Mouse (Mus musculus): ENCODE data around the gene Ahcyl2. TPM values are rescaled to one million over a fixed set of nuclear protein-coding genes. Genes with fewer than 3 reads are reported as not detected.

The Ahcyl2 gene
- polyA plus RNA-seq, 1 experiment from 2014 or later = 24.2 TPM

GRCm38 (mm10) chr6:29819309-29819708, 51.5 kb downstream of the Ahcyl2 start:
- Histone ChIP-seq H3K4me3 (replicated peaks; ENCODE audit: low read length) (no peak overlapping the region), H3K9me3 (ENCODE audit: control insufficient read depth, low read length) (no peaks in the 10 kb centered on the region), H3K36me3 (replicated peaks; ENCODE audit: control insufficient read depth, insufficient read depth) (0 out of 2 replicates have a peak, but pooled peaks cover 3% of the 10 kb centered on the region), H3K27ac (no peak overlapping the region), H3K4me1 (replicated peaks; ENCODE audit: control insufficient read depth, insufficient read depth, low read length) (peaks cover 13% of the 10 kb centered on the region), H3K27me3 (ENCODE audit: control insufficient read depth, insufficient read depth, low read length) (no peaks in the 10 kb centered on the region), H3K9ac (no peak overlapping the region), H3K4me2 (replicated peaks) (no peak overlapping the region)
- ATAC-seq (ENCODE audit: low FRiP score) (no peak), DNase-seq (ENCODE audit: low spot score) (peak; percentile 69)
- WGBS = 35% methylated on average over 3 of the region's 3 CpGs

GRCm38 (mm10) chr6:29820314-29820713, 52.5 kb downstream of the Ahcyl2 start:
- H3K4me3 ChIP-seq (replicated peaks; ENCODE audit: low read length) = no peak overlapping the region
- H3K9me3 ChIP-seq (ENCODE audit: control insufficient read depth, low read length) = no peaks in the 10 kb centered on the region
- H3K27me3 ChIP-seq (ENCODE audit: control insufficient read depth, insufficient read depth, low read length) = no peaks in the 10 kb centered on the region
- WGBS = 48% methylated on average over 4 of the region's 4 CpGs
- H3K4me2 ChIP-seq (replicated peaks) = no peak overlapping the region
- ATAC-seq (ENCODE audit: low FRiP score) (no peak), DNase-seq (ENCODE audit: low spot score) (no peak)
- H3K4me1 ChIP-seq (replicated peaks; ENCODE audit: control insufficient read depth, insufficient read depth, low read length) = peaks cover 3% of the 10 kb centered on the region; the same call in 1 of the 2 replicates
- H3K27ac ChIP-seq = no peak overlapping the region
- no peak overlapping the region for H3K9ac ChIP-seq
- 0 out of 2 replicates have a peak, but pooled peaks cover 3% of the 10 kb centered on the region for H3K36me3 ChIP-seq (replicated peaks; ENCODE audit: control insufficient read depth, insufficient read depth)

- Histone ChIP-seq H3K27me3 (ENCODE audit: control insufficient read depth, insufficient read depth, low read length) (no peaks in the 10 kb centered on the region), H3K27ac (no peak overlapping the region), H3K9ac (no peak overlapping the region), H3K36me3 (replicated peaks; ENCODE audit: control insufficient read depth, insufficient read depth) (0 out of 2 replicates have a peak, but pooled peaks cover 3% of the 10 kb centered on the region), H3K9me3 (ENCODE audit: control insufficient read depth, low read length) (no peaks in the 10 kb centered on the region), H3K4me3 (replicated peaks; ENCODE audit: low read length) (no peak overlapping the region), H3K4me2 (replicated peaks) (no peak overlapping the region), H3K4me1 (replicated peaks; ENCODE audit: control insufficient read depth, insufficient read depth, low read length) (no peaks in the 10 kb centered on the region)
- WGBS = 90% methylated on average over 3 of the region's 3 CpGs
- no peak for DNase-seq (ENCODE audit: low spot score)
- ATAC-seq (ENCODE audit: low FRiP score) = no peak
Measured at GRCm38 (mm10) chr6:29820926-29821325, 53.1 kb downstream of the Ahcyl2 start.

GRCm38 (mm10) chr6:29821770-29822169, 54.0 kb downstream of the Ahcyl2 start:
- Histone ChIP-seq H3K27me3 (ENCODE audit: control insufficient read depth, insufficient read depth, low read length) (no peaks in the 10 kb centered on the region), H3K4me2 (replicated peaks) (no peak overlapping the region), H3K4me3 (replicated peaks; ENCODE audit: low read length) (no peak overlapping the region), H3K9me3 (ENCODE audit: control insufficient read depth, low read length) (no peaks in the 10 kb centered on the region), H3K9ac (no peak overlapping the region), H3K36me3 (replicated peaks; ENCODE audit: control insufficient read depth, insufficient read depth) (0 out of 2 replicates have a peak, but pooled peaks cover 3% of the 10 kb centered on the region), H3K4me1 (replicated peaks; ENCODE audit: control insufficient read depth, insufficient read depth, low read length) (no peaks in the 10 kb centered on the region), H3K27ac (no peak overlapping the region)
- no peak for ATAC-seq (ENCODE audit: low FRiP score)
- 48% methylated on average over 1 of the region's 1 CpGs for WGBS
- no peak for DNase-seq (ENCODE audit: low spot score)

- no peak overlapping the region for H3K4me2 ChIP-seq (replicated peaks)
- H3K4me3 ChIP-seq (replicated peaks; ENCODE audit: low read length) = no peak overlapping the region
- 71% methylated on average over 2 of the region's 2 CpGs for WGBS
- no peak overlapping the region for H3K27ac ChIP-seq
- no peak overlapping the region for H3K9ac ChIP-seq
- DNase-seq (ENCODE audit: low spot score) (no peak), ATAC-seq (ENCODE audit: low FRiP score) (no peak)
- H3K36me3 ChIP-seq (replicated peaks; ENCODE audit: control insufficient read depth, insufficient read depth) = 0 out of 2 replicates have a peak, but pooled peaks cover 3% of the 10 kb centered on the region
- H3K4me1 ChIP-seq (replicated peaks; ENCODE audit: control insufficient read depth, insufficient read depth, low read length) = no peaks in the 10 kb centered on the region
- H3K27me3 ChIP-seq (ENCODE audit: control insufficient read depth, insufficient read depth, low read length) = no peaks in the 10 kb centered on the region
- H3K9me3 ChIP-seq (ENCODE audit: control insufficient read depth, low read length) = no peaks in the 10 kb centered on the region
Measured at GRCm38 (mm10) chr6:29825302-29825701, 57.5 kb downstream of the Ahcyl2 start.

GRCm38 (mm10) chr6:29827291-29828242, 59.8 kb downstream of the Ahcyl2 start:
- H3K9ac ChIP-seq = no peak overlapping the region
- no peak for DNase-seq (ENCODE audit: low spot score)
- 87% methylated on average over 5 of the region's 5 CpGs for WGBS
- H3K27ac ChIP-seq = no peak overlapping the region
- ATAC-seq (ENCODE audit: low FRiP score) = no peak
- H3K36me3 ChIP-seq (replicated peaks; ENCODE audit: control insufficient read depth, insufficient read depth) = no peaks in the 10 kb centered on the region
- H3K4me3 ChIP-seq (replicated peaks; ENCODE audit: low read length) = no peak overlapping the region
- H3K4me1 ChIP-seq (replicated peaks; ENCODE audit: control insufficient read depth, insufficient read depth, low read length) = no peaks in the 10 kb centered on the region
- H3K27me3 ChIP-seq (ENCODE audit: control insufficient read depth, insufficient read depth, low read length) = no peaks in the 10 kb centered on the region
- no peak overlapping the region for H3K4me2 ChIP-seq (replicated peaks)
- H3K9me3 ChIP-seq (ENCODE audit: control insufficient read depth, low read length) = no peaks in the 10 kb centered on the region

GRCm38 (mm10) chr6:29828574-29829234, 60.9 kb downstream of the Ahcyl2 start:
- no peak for ATAC-seq (ENCODE audit: low FRiP score)
- no peak overlapping the region for H3K27ac ChIP-seq

GRCm38 (mm10) chr6:29832356-29832755, 64.5 kb downstream of the Ahcyl2 start:
- Histone ChIP-seq H3K9ac (no peak overlapping the region), H3K4me3 (replicated peaks; ENCODE audit: low read length) (no peak overlapping the region), H3K4me2 (replicated peaks) (no peak overlapping the region), H3K9me3 (ENCODE audit: control insufficient read depth, low read length) (no peaks in the 10 kb centered on the region), H3K4me1 (replicated peaks; ENCODE audit: control insufficient read depth, insufficient read depth, low read length) (no peaks in the 10 kb centered on the region), H3K27ac (no peak overlapping the region), H3K27me3 (ENCODE audit: control insufficient read depth, insufficient read depth, low read length) (no peaks in the 10 kb centered on the region), H3K36me3 (replicated peaks; ENCODE audit: control insufficient read depth, insufficient read depth) (no peaks in the 10 kb centered on the region)
- DNase-seq (ENCODE audit: low spot score) (no peak), ATAC-seq (ENCODE audit: low FRiP score) (no peak)
- WGBS = 84% methylated on average over 4 of the region's 4 CpGs

More at GRCm38 (mm10) chr6:29828574-29829234, 60.9 kb downstream of the Ahcyl2 start:
- no peak for DNase-seq (ENCODE audit: low spot score)
- WGBS = 95% methylated on average over 3 of the region's 3 CpGs
- Histone ChIP-seq H3K9me3 (ENCODE audit: control insufficient read depth, low read length) (no peaks in the 10 kb centered on the region), H3K4me3 (replicated peaks; ENCODE audit: low read length) (no peak overlapping the region), H3K36me3 (replicated peaks; ENCODE audit: control insufficient read depth, insufficient read depth) (no peaks in the 10 kb centered on the region), H3K27me3 (ENCODE audit: control insufficient read depth, insufficient read depth, low read length) (no peaks in the 10 kb centered on the region), H3K9ac (no peak overlapping the region), H3K4me1 (replicated peaks; ENCODE audit: control insufficient read depth, insufficient read depth, low read length) (no peaks in the 10 kb centered on the region), H3K4me2 (replicated peaks) (no peak overlapping the region)

- DNase-seq (ENCODE audit: low spot score) = no peak
- no peaks in the 10 kb centered on the region for H3K4me1 ChIP-seq (replicated peaks; ENCODE audit: control insufficient read depth, insufficient read depth, low read length)
- no peak overlapping the region for H3K4me2 ChIP-seq (replicated peaks)
- H3K4me3 ChIP-seq (replicated peaks; ENCODE audit: low read length) = no peak overlapping the region
- no peak for ATAC-seq (ENCODE audit: low FRiP score)
- no peaks in the 10 kb centered on the region for H3K9me3 ChIP-seq (ENCODE audit: control insufficient read depth, low read length)
- H3K9ac ChIP-seq = no peak overlapping the region
- no peaks in the 10 kb centered on the region for H3K36me3 ChIP-seq (replicated peaks; ENCODE audit: control insufficient read depth, insufficient read depth)
- H3K27me3 ChIP-seq (ENCODE audit: control insufficient read depth, insufficient read depth, low read length) = no peaks in the 10 kb centered on the region
- WGBS = 88% methylated on average over 4 of the region's 4 CpGs
- no peak overlapping the region for H3K27ac ChIP-seq
Measured at GRCm38 (mm10) chr6:29833117-29833516, 65.3 kb downstream of the Ahcyl2 start.

All from hindbrain, embryonic 14.5 days (tissue).